Mouse (Mus musculus) lung, adult 2 months (tissue): Measurements from ENCODE around the gene Itga2b.

Source experiments
- CTCF ChIP-seq: fragments of 200-500 bp; IDR thresholded peaks from 2 replicates; pipeline ENCODE4 v1.5.1; 2011; ENCODE audit warnings: mild to moderate bottlenecking, low read length, control low read depth; ENCODE audit not compliant: insufficient read depth
- POLR2A ChIP-seq: fragments of 200-500 bp; IDR thresholded peaks from 2 replicates; pipeline ENCODE4 v1.6.1; 2011; ENCODE audit warnings: low read depth, mild to moderate bottlenecking, control low read depth, low read length, borderline replicate concordance; ENCODE audit errors: extremely low read depth

DNA sequence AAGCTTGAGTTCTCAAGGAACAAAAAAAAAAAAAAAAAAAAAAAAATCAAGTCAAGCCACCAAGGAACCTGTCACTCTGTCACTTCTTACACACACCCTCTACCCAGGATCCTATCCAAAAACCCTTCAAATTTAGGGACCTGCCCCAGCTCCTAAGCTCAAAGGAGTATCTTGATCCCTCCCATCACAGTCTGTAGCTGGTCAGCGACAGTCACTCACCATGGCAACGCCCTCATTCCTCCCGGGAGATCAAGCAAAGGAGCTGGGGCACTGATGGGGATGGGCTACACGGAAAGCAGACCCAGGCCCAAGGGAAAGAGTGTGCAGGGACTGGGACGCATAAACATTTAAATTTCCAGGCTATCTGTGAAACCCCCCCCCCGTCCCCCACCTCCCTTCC, 25.1 kb downstream of the Itga2b start:
- TF ChIP-seq POLR2A (no peak), CTCF (no peak)
